Mouse (Mus musculus): Measurements from ENCODE around the gene Fam83e. TPM values are rescaled to one million over a fixed set of nuclear protein-coding genes. Genes with fewer than 3 reads are reported as not detected.

The Fam83e gene
- total RNA-seq, 2 experiments from 2014 or later: 0.34 to 0.52 TPM

Other genes with a start within 250 kb of the Fam83e start
- under 1 TPM; 0.17 to 0.36 TPM for gene Tulp2, start 239.3 kb upstream of the Fam83e start, total RNA-seq (2021)
- 1 to 10 TPM; 3.8 to 5.4 TPM for gene Gm45808, start 234.4 kb upstream of the Fam83e start, total RNA-seq (2021)
- gene Dhdh, start 232.4 kb upstream of the Fam83e start, total RNA-seq (2021): 1 to 10 TPM; 8.3 TPM
- 100 to 1,000 TPM; 182 to 199 TPM for gene Nucb1, start 210.8 kb upstream of the Fam83e start, total RNA-seq (2021)
- 10 to 100 TPM; 22.7 to 23.5 TPM for gene Ppp1r15a, start 194.9 kb upstream of the Fam83e start, total RNA-seq (2021)
- gene Plekha4, start 194.9 kb upstream of the Fam83e start, total RNA-seq (2021): 10 to 100 TPM; 17.1 to 20.3 TPM
- under 1 TPM; 0.61 to 0.80 TPM for gene Hsd17b14, start 166.3 kb upstream of the Fam83e start, total RNA-seq (2021)
- gene Bcat2, start 151.1 kb upstream of the Fam83e start, total RNA-seq (2021): 10 to 100 TPM; 32.2 to 36.3 TPM
- gene Fgf21, start 105.7 kb upstream of the Fam83e start, total RNA-seq (2021): not detected
- not detected for gene Fut1, start 103.9 kb upstream of the Fam83e start, total RNA-seq (2021)
- gene Izumo1, start 99.4 kb upstream of the Fam83e start, total RNA-seq (2021): under 1 TPM; 0.34 to 0.36 TPM
- 10 to 100 TPM; 23.0 to 25.6 TPM for gene Rasip1, start 93.7 kb upstream of the Fam83e start, total RNA-seq (2021)
- 100 to 1,000 TPM; 170 to 187 TPM for gene Mamstr, start 81.2 kb upstream of the Fam83e start, total RNA-seq (2021)
- not detected for gene Fut2, start 54.8 kb upstream of the Fam83e start, total RNA-seq (2021)
- 1 to 10 TPM in 1 of 2 experiments, under 1 TPM in 1; 0.88 to 1.3 TPM for gene Ntn5, start 37.2 kb upstream of the Fam83e start, total RNA-seq (2021)
- gene Sec1, start 26.8 kb upstream of the Fam83e start, total RNA-seq (2021): under 1 TPM; 0.23 to 0.39 TPM
- gene Car11, start 21.4 kb upstream of the Fam83e start, total RNA-seq (2021): 1 to 10 TPM; 4.6 to 4.9 TPM
- gene Dbp, start 16.1 kb upstream of the Fam83e start, total RNA-seq (2021): 10 to 100 TPM; 22.1 to 26.9 TPM
- gene Rpl18, start 5.8 kb upstream of the Fam83e start, total RNA-seq (2021): 1,000 to 10,000 TPM in 1 of 2 experiments, 100 to 1,000 TPM in 1; 1,000 to 1,132 TPM
- 10 to 100 TPM; 17.4 to 17.9 TPM for gene Sphk2, start 3.2 kb upstream of the Fam83e start, total RNA-seq (2021)
- not detected for gene Spaca4, start 4.6 kb downstream of the Fam83e start, total RNA-seq (2021)
- under 1 TPM; 0.54 to 0.65 TPM for gene Lmtk3, start 62.5 kb downstream of the Fam83e start, total RNA-seq (2021)
- under 1 TPM in 1 of 2 experiments, not detected in 1; 0.60 TPM for gene Sult2b1, start 63.5 kb downstream of the Fam83e start, total RNA-seq (2021)
- gene Cyth2, start 93.4 kb downstream of the Fam83e start, total RNA-seq (2021): 10 to 100 TPM; 56.1 to 61.5 TPM
- gene Kcnj14, start 103.6 kb downstream of the Fam83e start, total RNA-seq (2021): under 1 TPM; 0.39 TPM
- gene Grwd1, start 109.7 kb downstream of the Fam83e start, total RNA-seq (2021): 10 to 100 TPM; 17.4 to 18.0 TPM
- 100 to 1,000 TPM; 101 to 104 TPM for gene Kdelr1, start 151.6 kb downstream of the Fam83e start, total RNA-seq (2021)
- gene Grin2d, start 157.2 kb downstream of the Fam83e start, total RNA-seq (2021): 1 to 10 TPM; 1.2 to 1.5 TPM
- under 1 TPM; 0.39 to 0.75 TPM for gene Syngr4, start 175.5 kb downstream of the Fam83e start, total RNA-seq (2021)
- gene Tmem143, start 175.7 kb downstream of the Fam83e start, total RNA-seq (2021): 10 to 100 TPM; 31.4 to 33.7 TPM
- gene Emp3, start 200.2 kb downstream of the Fam83e start, total RNA-seq (2021): 10 to 100 TPM; 85.8 to 88.0 TPM
- gene Ccdc114, start 202.9 kb downstream of the Fam83e start, total RNA-seq (2021): 1 to 10 TPM; 2.4 to 2.5 TPM